Mouse (Mus musculus): ENCODE data around the gene Crispld2. TPM values are rescaled to one million over a fixed set of nuclear protein-coding genes. Genes with fewer than 3 reads are reported as not detected.

The Crispld2 gene
- polyA plus RNA-seq, 1 experiment: 8.4 TPM

DNA sequence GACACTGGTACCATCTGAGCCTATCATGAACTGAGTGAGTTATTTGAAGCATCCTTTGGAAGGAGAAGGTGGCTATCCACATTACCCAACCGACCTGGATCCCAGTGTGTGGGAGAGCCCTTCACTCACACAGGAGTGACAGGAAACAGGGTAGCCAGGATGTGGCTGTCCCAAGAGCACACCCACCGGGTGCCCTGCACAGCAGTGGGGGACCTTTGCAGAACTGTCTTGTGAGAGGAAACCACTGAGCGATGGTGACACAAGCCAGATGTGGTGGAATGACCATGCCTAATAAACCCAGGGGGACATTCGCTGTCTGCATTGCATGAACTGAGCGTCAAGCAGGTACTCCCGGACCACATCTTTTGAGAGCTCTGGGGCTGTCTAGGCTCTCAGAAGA lies 34.8 kb downstream of the Crispld2 start:
- 72% methylated on average over 6 of the region's 6 CpGs for WGBS
- DNase-seq (ENCODE audit: low read depth, low spot score): no peak

DNA sequence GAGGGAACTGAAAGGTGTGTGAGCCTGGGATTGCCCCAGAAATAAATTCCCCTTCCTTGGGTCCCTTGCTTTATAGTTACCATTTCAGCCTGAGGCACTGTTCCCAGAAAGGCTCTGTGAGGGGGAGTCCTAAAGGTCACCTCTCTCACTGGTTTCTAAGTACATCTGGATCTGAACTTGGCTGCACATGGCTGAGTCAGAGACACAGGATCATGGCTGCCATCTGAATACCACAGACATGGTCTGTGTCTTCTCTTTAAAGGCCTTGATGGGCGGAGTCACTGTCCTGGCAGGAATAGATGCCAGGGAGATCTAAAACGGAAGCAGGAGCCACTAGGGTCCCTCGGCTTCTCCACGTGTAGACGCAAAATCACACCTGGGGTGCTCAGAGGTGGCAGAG lies 38.2 kb downstream of the Crispld2 start:
- DNase-seq (ENCODE audit: low read depth, low spot score): no peak
- WGBS: 74% methylated on average over 5 of the region's 5 CpGs

DNA sequence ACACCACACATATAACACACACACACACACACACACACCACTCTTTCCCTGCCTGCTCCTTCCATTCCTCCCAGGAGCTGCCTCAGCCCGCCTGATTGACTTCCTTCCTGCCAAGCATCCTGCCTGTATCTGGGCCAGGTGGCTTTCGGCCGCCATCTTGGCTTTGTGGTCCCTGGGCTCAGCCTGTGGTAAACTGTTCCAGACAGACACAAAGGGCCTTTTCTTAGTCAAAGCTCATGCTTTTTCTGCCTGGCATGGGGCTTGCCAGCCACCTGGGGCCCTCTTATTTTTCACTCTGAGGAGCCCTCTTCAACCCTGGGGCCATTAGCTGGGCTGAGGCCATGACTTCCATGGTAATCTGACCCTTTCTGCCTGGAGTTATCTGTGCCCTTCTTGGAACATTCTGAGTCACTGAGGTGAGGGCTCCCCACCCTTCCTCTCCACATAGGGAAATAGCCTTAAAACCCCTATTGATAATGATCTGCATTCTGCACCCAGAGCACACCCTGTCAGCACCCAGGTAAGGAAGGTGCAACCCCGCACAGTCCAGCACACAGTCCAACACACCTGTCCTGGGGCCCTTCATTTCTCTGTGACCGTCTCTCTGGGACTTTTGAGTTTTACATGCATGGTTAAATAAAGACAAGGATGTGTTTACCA lies 40.4 kb downstream of the Crispld2 start:
- DNase-seq (ENCODE audit: low read depth, low spot score): no peak
- WGBS: 88% methylated on average over 5 of the region's 5 CpGs

DNA sequence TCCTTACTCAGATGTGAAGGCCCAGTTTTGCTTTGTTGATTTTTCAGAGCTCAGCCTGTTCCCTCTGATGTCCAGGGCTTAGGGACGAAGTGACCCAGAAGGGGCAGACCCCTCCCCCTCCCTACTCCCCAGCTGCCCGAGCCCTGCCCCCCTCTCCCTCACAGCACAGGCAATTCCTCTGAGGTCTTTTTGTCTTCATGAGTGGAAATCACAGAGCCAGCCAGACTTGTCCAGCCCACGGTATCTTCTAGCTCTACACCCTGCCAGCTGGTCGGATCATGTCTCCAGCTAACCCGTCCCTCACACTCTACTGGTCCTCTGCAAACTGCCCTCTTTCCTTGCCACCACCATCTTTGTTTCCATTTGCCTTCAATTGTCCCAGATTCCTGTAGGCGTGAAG lies 42.2 kb downstream of the Crispld2 start:
- no peak for DNase-seq (ENCODE audit: low read depth, low spot score)
- 66% methylated on average over 6 of the region's 6 CpGs for WGBS

DNA sequence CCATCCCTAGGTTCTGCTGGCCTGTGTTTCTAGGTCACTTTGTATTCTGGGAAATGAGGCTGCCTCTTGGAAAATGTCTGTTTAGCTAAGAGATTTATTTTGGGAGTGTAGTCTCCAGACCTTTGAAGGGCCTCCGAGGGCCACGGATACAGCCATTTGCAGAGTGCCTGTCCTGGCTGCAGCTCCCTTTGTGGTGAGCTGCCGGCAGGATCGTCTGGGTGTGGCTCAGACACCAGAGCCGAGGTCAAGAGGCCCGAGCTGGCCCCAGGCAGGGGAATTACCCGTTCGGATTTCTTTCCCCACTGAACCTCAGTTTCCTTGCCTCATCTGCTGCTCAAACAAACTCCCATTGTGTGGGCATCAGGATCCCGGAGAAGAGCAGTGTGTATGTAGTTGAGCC lies 43.9 kb downstream of the Crispld2 start:
- 6% methylated on average over 9 of the region's 9 CpGs for WGBS
- DNase-seq (ENCODE audit: low read depth, low spot score): no peak

DNA sequence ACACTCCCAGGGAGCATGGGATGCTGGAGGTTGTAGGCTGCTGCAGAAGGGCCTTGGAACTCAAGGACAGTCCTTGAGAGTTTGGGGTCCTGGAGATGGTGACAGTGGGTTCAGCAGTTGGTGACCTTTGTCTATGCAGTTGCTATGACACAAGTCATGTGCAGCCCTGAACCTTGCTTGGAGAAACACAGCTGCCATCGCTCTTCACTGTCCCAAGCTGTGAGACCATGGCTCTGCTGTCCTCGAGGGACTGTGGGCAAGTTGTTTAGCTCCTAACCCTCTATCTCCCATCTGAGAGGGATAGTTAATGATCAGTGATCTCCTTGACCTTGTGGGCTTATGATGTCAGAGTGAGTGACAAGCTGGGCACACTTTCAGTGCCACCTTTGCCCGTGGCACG lies 44.3 kb downstream of the Crispld2 start:
- DNase-seq (ENCODE audit: low read depth, low spot score): no peak
- WGBS: 60% methylated on average over 4 of the region's 4 CpGs

DNA sequence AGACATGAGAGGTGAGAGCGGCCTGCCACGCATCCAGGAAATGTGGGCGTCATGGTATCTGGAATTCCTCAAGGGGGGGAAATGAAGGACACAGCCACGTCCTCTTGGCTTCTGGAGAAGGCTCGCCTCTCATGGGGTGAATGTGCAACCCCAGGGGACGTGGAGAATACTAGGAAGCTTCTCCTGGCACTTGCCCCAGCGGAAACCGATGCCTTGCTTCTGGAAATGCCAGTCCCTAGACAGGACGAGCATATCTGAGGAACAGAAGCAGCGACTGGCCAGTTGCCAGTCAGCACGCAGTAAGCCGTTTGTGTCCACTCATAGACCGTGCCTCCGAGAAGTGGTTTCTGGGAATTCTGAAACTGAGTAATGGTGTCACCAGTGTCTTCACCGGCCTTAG lies 45.0 kb downstream of the Crispld2 start:
- WGBS: 77% methylated on average over 15 of the region's 15 CpGs
- no peak for DNase-seq (ENCODE audit: low read depth, low spot score)

DNA sequence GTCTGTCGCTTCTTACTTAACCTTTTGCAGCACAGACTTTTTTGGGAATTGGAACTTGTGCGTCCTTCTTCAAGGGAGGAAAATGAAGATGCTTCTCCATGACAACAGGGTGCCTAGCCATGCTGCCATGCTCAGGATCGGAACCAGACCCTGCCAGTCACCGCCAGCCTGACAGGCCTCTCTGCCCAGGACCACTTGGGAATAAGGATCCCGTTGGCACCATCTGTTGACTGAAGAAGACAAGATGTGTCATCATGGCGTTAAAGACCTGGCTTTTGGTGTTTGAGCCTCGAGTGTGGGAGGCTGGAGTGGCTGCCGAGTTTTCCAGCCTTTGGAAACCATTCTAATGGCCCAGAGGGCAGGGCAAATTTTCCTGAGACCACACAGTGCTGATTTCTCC lies 45.4 kb downstream of the Crispld2 start:
- WGBS: 88% methylated on average over 8 of the region's 8 CpGs
- no peak for DNase-seq (ENCODE audit: low read depth, low spot score)

- no peak for DNase-seq (ENCODE audit: low read depth, low spot score)
- WGBS: 90% methylated on average over 12 of the region's 12 CpGs
Observed at GRCm38 (mm10) chr8:120038741-120039140, 46.5 kb downstream of the Crispld2 start.

DNA sequence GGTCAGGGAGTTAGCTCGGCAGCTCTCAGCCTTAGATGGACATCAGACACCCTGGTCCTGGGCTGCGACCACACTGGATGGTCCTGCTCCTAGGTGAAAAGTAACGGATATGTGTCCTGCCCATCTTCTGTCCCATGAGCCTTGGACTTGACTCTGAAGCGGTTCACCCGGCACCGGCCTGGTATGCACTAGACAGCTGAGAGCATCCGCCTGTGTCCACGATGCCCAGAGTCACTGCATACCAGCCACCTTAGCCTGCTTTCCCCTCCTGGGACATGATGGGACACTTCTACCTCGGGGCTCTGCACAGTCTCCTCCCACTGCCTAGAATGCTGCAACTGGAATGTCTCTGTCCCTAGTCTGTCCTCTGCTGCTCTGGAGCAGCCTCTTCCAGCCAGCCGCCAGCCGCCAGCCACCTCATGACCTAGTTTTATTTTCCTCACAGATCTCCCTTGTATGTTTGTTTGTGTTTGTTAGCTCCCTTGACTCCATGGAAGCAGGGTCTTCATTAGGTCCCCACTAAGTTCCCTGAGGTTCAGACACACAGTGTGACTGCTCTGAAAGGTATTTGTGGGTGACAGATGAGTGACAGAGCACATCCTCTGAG lies 47.2 kb downstream of the Crispld2 start:
- no peak for DNase-seq (ENCODE audit: low read depth, low spot score)
- WGBS: 71% methylated on average over 11 of the region's 11 CpGs

- no peak for DNase-seq (ENCODE audit: low read depth, low spot score)
- WGBS: 65% methylated on average over 1 of the region's 1 CpGs
Observed at GRCm38 (mm10) chr8:120040861-120041260, 48.6 kb downstream of the Crispld2 start.

DNA sequence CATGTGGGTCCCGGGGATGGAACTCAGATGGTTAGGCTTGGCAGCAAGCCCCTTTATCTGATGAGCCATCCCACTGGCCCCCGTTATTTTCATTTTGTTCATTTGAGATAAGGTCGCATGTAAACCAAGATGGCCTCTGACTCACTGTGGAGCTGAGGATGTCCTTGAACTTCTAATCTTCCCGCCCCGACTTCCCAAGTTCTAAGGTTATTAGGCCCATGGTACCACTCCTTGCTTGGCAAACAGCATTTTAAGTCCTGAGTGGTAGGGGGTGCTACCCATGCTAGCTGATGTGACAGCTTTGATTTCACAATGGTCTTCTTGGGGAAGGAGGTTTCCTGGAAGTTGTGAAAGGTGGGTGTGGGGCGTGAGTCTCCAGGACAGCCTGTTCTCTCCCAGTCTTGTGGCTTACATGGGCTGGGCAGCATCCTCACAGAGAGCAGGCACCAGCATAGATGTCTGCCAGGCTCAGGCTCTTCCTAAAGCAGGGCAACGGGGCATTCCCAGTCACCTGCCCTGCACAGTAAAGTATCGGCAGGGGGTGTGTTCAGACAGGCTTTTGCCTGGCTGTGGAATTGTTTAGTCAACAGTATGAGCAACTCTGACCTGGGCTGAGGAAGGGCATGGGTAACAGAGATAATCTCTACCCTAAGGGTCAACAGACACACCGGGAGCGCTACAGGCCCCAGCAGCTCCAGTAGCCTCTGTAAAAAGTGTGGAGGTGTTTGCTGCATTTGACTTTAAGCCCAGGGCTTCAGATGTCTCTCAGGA lies 50.5 kb downstream of the Crispld2 start:
- WGBS: 66% methylated on average over 10 of the region's 10 CpGs
- DNase-seq (ENCODE audit: low read depth, low spot score): no peak

- DNase-seq (ENCODE audit: low read depth, low spot score): no peak
- 93% methylated on average over 8 of the region's 8 CpGs for WGBS
Observed at GRCm38 (mm10) chr8:120044907-120045306, 52.7 kb downstream of the Crispld2 start.

- DNase-seq (ENCODE audit: low read depth, low spot score): no peak
- WGBS: 66% methylated on average over 5 of the region's 5 CpGs
Observed at GRCm38 (mm10) chr8:120045471-120045870, 53.2 kb downstream of the Crispld2 start.

DNA sequence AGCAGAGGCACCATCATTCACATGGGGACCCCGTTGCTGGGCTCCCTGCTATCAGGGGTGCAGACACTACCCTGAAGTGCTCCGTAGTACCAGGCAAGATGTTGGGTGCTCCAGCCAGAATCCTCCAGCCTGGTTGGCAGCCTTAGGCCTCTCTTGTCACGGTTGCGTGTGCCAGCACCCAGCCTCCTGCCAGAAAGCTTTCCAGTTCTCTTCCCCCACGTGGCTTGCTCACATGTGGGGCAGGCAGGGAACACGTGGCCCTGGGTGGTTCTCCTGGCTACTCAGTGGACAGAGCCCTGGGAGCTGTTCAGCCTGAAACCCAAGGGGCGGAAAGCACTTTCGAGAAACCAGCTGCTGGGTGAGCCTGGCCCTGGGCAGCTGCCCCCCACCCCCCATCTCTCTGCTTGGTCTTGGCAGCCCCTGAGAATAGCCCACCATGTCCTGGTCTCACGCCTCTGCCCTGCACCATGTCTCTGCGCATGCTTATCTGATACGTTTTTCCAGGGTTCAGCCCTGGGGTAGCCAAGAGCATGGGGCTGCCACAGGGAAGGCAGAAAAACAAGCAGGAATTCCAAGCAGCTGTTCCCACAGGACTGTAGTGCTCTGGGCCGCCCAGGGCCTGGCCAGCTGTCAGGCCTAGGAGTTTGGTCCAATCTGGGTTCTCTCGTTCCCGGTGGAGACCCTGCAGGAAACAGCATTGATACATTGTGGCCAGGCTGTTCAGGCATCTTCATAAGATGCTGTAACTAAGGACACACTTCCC lies 54.2 kb downstream of the Crispld2 start:
- no peak for DNase-seq (ENCODE audit: low read depth, low spot score)
- WGBS: 55% methylated on average over 14 of the region's 14 CpGs

GRCm38 (mm10) chr8:120049949-120050348 lies 57.7 kb downstream of the Crispld2 start:
- 76% methylated on average over 13 of the region's 13 CpGs for WGBS
- no peak for DNase-seq (ENCODE audit: low read depth, low spot score)

- WGBS: 80% methylated on average over 10 of the region's 10 CpGs
- no peak for DNase-seq (ENCODE audit: low read depth, low spot score)
Observed at GRCm38 (mm10) chr8:120050376-120050775, 58.1 kb downstream of the Crispld2 start.

DNA sequence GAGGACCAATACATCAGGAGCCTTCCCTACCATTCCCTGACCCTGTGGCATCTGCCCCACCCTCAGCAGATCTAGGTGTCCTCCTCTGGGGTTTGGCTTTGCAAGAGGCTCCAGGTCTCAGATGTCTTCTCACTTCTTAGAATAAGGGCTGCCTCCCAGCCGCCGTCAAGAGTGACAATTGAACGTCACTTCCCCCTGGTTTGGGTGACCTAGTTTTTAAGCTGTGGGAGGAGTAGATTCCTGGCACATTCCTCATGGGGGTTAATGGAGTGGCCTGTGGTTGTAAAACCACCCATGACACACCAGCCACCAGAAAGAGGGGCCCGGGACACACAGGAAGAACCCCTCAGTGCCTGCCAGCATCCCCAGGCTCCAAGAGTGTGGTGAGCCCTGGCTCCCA lies 58.8 kb downstream of the Crispld2 start:
- no peak for DNase-seq (ENCODE audit: low read depth, low spot score)
- WGBS: 11% methylated on average over 4 of the region's 4 CpGs

- DNase-seq (ENCODE audit: low read depth, low spot score): no peak
- WGBS: 73% methylated on average over 4 of the region's 4 CpGs
Observed at GRCm38 (mm10) chr8:120051908-120052307, 59.7 kb downstream of the Crispld2 start.

GRCm38 (mm10) chr8:120052318-120052717 lies 60.1 kb downstream of the Crispld2 start:
- WGBS: 72% methylated on average over 8 of the region's 8 CpGs
- no peak for DNase-seq (ENCODE audit: low read depth, low spot score)
